Mouse (Mus musculus) G1E (cell line): ENCODE measurements around the gene Churc1.

ENCODE experiments used
- CTCF ChIP-seq: IDR thresholded peaks from 2 replicates; pipeline ENCODE4 v1.5.1; 2012; ENCODE audit warnings: low read depth, low read length, inconsistent platforms, mixed read lengths
- GATA1 ChIP-seq: IDR thresholded peaks from 2 replicates; pipeline ENCODE4 v1.6.1; 2012; ENCODE audit warnings: borderline replicate concordance, low read length, inconsistent platforms, mixed read lengths
- POLR2AphosphoS5 ChIP-seq: IDR thresholded peaks from 2 replicates; pipeline ENCODE4 v1.6.1; 2012; ENCODE audit warnings: low read depth, low read length, inconsistent platforms; ENCODE audit not compliant: insufficient replicate concordance

DNA sequence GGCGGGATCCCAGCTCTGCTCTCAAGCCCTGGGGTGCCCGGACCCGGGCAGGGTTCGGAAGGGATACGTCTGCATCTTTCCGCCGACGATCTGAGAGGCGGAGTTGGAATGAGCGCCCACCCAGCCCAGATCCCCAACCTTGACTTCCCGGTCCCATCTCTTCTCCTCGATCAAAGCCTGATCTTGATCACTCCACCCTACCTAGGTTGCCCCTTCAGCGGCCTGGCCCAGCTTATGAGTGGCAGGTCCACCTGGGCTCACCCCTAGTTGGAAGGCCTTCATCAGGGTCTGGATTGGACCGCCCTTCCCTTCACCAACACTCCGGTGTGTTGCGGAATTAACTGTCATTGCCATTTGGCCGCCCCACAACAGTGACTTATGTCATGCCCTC lies 57.3 kb downstream of the Churc1 start, which contains the start of gene Rab15:
- TF ChIP-seq CTCF (no peak), GATA1 (no peak), POLR2AphosphoS5 (no peak)
